Comparison of ENCODE assay signal across 9 mouse cellular contexts in genomic region chr14:122900679-122901078, GRCm38 (mm10). TPM values are rescaled to one million over a fixed set of nuclear protein-coding genes. Genes with fewer than 3 reads are reported as not detected.
DNase-seq lines count a peak whose midpoint lies in the region; ATAC-seq and TF ChIP-seq lines count a peak whose summit lies in the region.
"Had no signal": no experiment of that assay in that cellular context is flagged by ENCODE, and none has a peak within 500 bp of the region (broad histone marks: within the 10 kb centered on the region; RNA-seq: fewer than 3 reads in every experiment).

No protein-coding gene starts in this region.

- no peak overlapping the region for H3K4me3 ChIP-seq in forebrain, embryonic 10.5 days
- H3K4me3 ChIP-seq in forebrain, embryonic 11.5 days (ENCODE audit: low read depth, low read length), result no peak overlapping the region
- no peak overlapping the region; the same call in 1 of the 2 replicates for H3K4me3 ChIP-seq in liver, adult 2 months (ENCODE audit: insufficient read depth, low read depth, low read length)
- no peak overlapping the region for H3K4me3 ChIP-seq in embryonic facial prominence, embryonic 15.5 days (replicated peaks)
- no peak overlapping the region for H3K4me3 ChIP-seq in liver, embryonic 12.5 days
- H3K4me3 ChIP-seq: limb, embryonic 15.5 days had no signal

- H3K79me2 ChIP-seq in liver, adult 2 months (ENCODE audit: control insufficient read depth, insufficient read depth, low read length), result peaks cover 11% of the 10 kb centered on the region; the same call in 1 of the 2 replicates

- no peak overlapping the region for H3K27ac ChIP-seq in forebrain, embryonic 10.5 days
- H3K27ac ChIP-seq in forebrain, embryonic 11.5 days (ENCODE audit: low read depth, low read length), result no peak overlapping the region
- peak overlapping the region; percentile 97 for H3K27ac ChIP-seq in liver, adult 2 months (replicated peaks; ENCODE audit: insufficient read depth, low read depth, low read length)
- H3K27ac ChIP-seq in embryonic facial prominence, embryonic 15.5 days (replicated peaks), result no peak overlapping the region
- H3K27ac ChIP-seq in liver, embryonic 12.5 days, result no peak overlapping the region
- H3K27ac ChIP-seq: limb, embryonic 15.5 days had no signal

- no peak for TF ChIP-seq POLR2A in liver, adult 2 months (IDR thresholded peaks at IDR 0.05; ENCODE audit: extremely low read depth, insufficient read depth, low read length)

- no peak for ATAC-seq in forebrain, embryonic 11.5 days (replicated peaks; ENCODE audit: low FRiP score)
- peak; percentile 71; the same call in 1 of the 2 replicates for ATAC-seq in embryonic facial prominence, embryonic 15.5 days (ENCODE audit: insufficient number of reproducible peaks, low FRiP score, low TSS enrichment, low read depth)
- peak; percentile 24; the same call in 1 of the 2 replicates for ATAC-seq in liver, embryonic 12.5 days

- no peaks in the 10 kb centered on the region for H3K36me3 ChIP-seq in forebrain, embryonic 10.5 days (replicated peaks)
- no peaks in the 10 kb centered on the region for H3K36me3 ChIP-seq in forebrain, embryonic 11.5 days (ENCODE audit: control insufficient read depth, insufficient read depth, low read length)
- H3K36me3 ChIP-seq in liver, adult 2 months (ENCODE audit: control insufficient read depth, insufficient read depth, low read length), result peaks cover 23% of the 10 kb centered on the region
- no peaks in the 10 kb centered on the region for H3K36me3 ChIP-seq in embryonic facial prominence, embryonic 15.5 days
- H3K36me3 ChIP-seq in liver, embryonic 12.5 days, result peaks cover 7% of the 10 kb centered on the region; the same call in 1 of the 2 replicates
- H3K36me3 ChIP-seq: limb, embryonic 15.5 days had no signal

- peaks cover 6% of the 10 kb centered on the region for H3K4me1 ChIP-seq in forebrain, embryonic 10.5 days
- H3K4me1 ChIP-seq in forebrain, embryonic 11.5 days (replicated peaks; ENCODE audit: control insufficient read depth, insufficient read depth, low read length), result no peaks in the 10 kb centered on the region
- peaks cover 36% of the 10 kb centered on the region for H3K4me1 ChIP-seq in liver, adult 2 months (ENCODE audit: control insufficient read depth, insufficient read depth, low read length)
- H3K4me1 ChIP-seq in embryonic facial prominence, embryonic 15.5 days, result peaks cover 13% of the 10 kb centered on the region
- no peaks in the 10 kb centered on the region for H3K4me1 ChIP-seq in liver, embryonic 12.5 days

- no peaks in the 10 kb centered on the region for H3K9me3 ChIP-seq in forebrain, embryonic 10.5 days
- no peaks in the 10 kb centered on the region for H3K9me3 ChIP-seq in forebrain, embryonic 11.5 days (ENCODE audit: control insufficient read depth, low read length)
- no peaks in the 10 kb centered on the region for H3K9me3 ChIP-seq in embryonic facial prominence, embryonic 15.5 days (replicated peaks)
- no peaks in the 10 kb centered on the region for H3K9me3 ChIP-seq in liver, embryonic 12.5 days (replicated peaks)
- H3K9me3 ChIP-seq: limb, embryonic 15.5 days had no signal

- H3K4me2 ChIP-seq in forebrain, embryonic 11.5 days (ENCODE audit: low read depth, low read length, severe bottlenecking), result no peak overlapping the region
- H3K4me2 ChIP-seq in embryonic facial prominence, embryonic 15.5 days (replicated peaks), result no peak overlapping the region
- no peak overlapping the region for H3K4me2 ChIP-seq in liver, embryonic 12.5 days
- H3K4me2 ChIP-seq: limb, embryonic 15.5 days had no signal

- intact Hi-C loops in left cerebral cortex, postnatal 36 days (cut with DNase I), result no loop called here

- no peak for TF ChIP-seq CTCF in liver, adult 2 months (IDR thresholded peaks at IDR 0.05; ENCODE audit: low read depth, low read length)

- no peak overlapping the region for H3K9ac ChIP-seq in forebrain, embryonic 11.5 days (ENCODE audit: low read length)
- peak overlapping the region; percentile 37 for H3K9ac ChIP-seq in liver, adult 2 months (ENCODE audit: low read depth, low read length)
- H3K9ac ChIP-seq in embryonic facial prominence, embryonic 15.5 days, result no peak overlapping the region
- H3K9ac ChIP-seq in liver, embryonic 12.5 days, result no peak overlapping the region
- H3K9ac ChIP-seq: limb, embryonic 15.5 days had no signal

- peak; percentile 11 for DNase-seq in forebrain, embryonic 10.5 days (ENCODE audit: extremely low spot score, low spot score)
- no peak for DNase-seq in forebrain, embryonic 11.5 days (ENCODE audit: low spot score)
- DNase-seq in liver, adult 2 months (ENCODE audit: extremely low read depth, low read depth, low spot score), result peak; percentile 45
- no peak for DNase-seq in liver
- DNase-seq in B cell, adult 2 months, result no peak
- DNase-seq in left cerebral cortex, postnatal 36 days (ENCODE audit: low spot score in 2 of 2), result no peak

- no peaks in the 10 kb centered on the region for H3K27me3 ChIP-seq in forebrain, embryonic 10.5 days (ENCODE audit: poor library complexity, severe bottlenecking)
- H3K27me3 ChIP-seq in forebrain, embryonic 11.5 days (ENCODE audit: control insufficient read depth, insufficient read depth, low read length), result no peaks in the 10 kb centered on the region
- no peaks in the 10 kb centered on the region for H3K27me3 ChIP-seq in liver, adult 2 months (ENCODE audit: control insufficient read depth, insufficient read depth, low read length)
- no peaks in the 10 kb centered on the region for H3K27me3 ChIP-seq in embryonic facial prominence, embryonic 15.5 days
- H3K27me3 ChIP-seq in liver, embryonic 12.5 days (replicated peaks), result no peaks in the 10 kb centered on the region
- H3K27me3 ChIP-seq: limb, embryonic 15.5 days had no signal

RNA-seq across cellular contexts. Expression of gene Ggact, which starts 12.9 kb away (rescaled TPM):
- 5.9 and 7.4 TPM in 2 replicates for polyA plus RNA-seq in forebrain, embryonic 10.5 days (2016; fragmentation: Nextera tagmentation; extraction: Ambion mirVana)
- polyA plus RNA-seq in forebrain, embryonic 11.5 days (2014; fragmentation: Nextera tagmentation; extraction: Ambion mirVana), result 5.9 and 6.5 TPM in 2 replicates
- total RNA-seq in liver, adult 2 months (2014; rRNA removed), result 122 and 144 TPM in 2 replicates
- polyA plus RNA-seq in liver, adult 2 months (2012; rRNA removed), result 187 and 252 TPM in 2 replicates
- polyA plus RNA-seq in embryonic facial prominence, embryonic 15.5 days (2015; fragmentation: Nextera tagmentation; extraction: Ambion mirVana), result 10.8 and 12.5 TPM in 2 replicates
- polyA plus RNA-seq in liver, embryonic 12.5 days (2016; fragmentation: Nextera tagmentation; extraction: Ambion mirVana), result 14.3 and 16.1 TPM in 2 replicates
- total RNA-seq in left cerebral cortex, postnatal 36 days (2021), result 10 to 100 TPM; 28.8 to 32.1 TPM

Comparison
In these comparisons a context has a peak if more than half of its experiments do, and no peak if none do; other contexts are left out.
1. DNase-seq: peak in forebrain, embryonic 10.5 days (single experiment) and liver, adult 2 months (single experiment); none in forebrain, embryonic 11.5 days (single experiment), liver (single experiment), B cell, adult 2 months (0 of 2) and left cerebral cortex, postnatal 36 days (0 of 2).
2. RNA of gene Ggact, which starts 12.9 kb away (polyA plus RNA-seq): 187 to 252 TPM in liver, adult 2 months; 14.3 to 16.1 TPM in liver, embryonic 12.5 days, 10.8 to 12.5 TPM in embryonic facial prominence, embryonic 15.5 days, 5.9 to 6.5 TPM in forebrain, embryonic 11.5 days and 5.9 to 7.4 TPM in forebrain, embryonic 10.5 days; every median in the first group is over 10 times any median in the second.